Mouse (Mus musculus): ENCODE results near the gene Myh7b. TPM values are rescaled to one million over a fixed set of nuclear protein-coding genes. Genes with fewer than 3 reads are reported as not detected.

Myh7b gene
- 1 to 10 TPM; 3.8 to 5.3 TPM for total RNA-seq (2021)

DNA sequence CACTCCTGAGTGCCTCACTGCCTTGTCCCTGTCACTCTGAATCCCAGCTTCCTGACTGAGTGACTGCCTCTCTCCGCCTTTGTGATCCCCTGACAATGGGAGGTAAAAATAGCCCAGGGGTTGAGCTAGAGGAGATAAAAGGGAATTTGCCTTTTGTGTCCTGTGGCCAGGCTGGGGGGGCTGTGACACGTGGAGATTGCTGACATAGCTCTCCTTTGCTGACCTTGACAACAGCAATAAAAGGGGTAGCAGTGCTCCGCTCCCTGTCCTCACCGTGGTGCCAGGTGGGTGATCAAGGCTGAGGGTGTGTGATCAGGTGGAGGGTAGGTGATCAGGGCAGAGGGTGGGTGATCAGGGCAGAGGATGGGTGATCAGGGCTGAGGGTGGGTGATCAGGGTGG, at the start of gene Myh7b:
Gene Myh7b, plus strand, starts transcription at position 235 of the 400 bp plus-strand sequence.
- DNase-seq (ENCODE audit: low spot score in 2 of 2), result no peak
- intact Hi-C loops (cut with DNase I), result no loop called here

DNA sequence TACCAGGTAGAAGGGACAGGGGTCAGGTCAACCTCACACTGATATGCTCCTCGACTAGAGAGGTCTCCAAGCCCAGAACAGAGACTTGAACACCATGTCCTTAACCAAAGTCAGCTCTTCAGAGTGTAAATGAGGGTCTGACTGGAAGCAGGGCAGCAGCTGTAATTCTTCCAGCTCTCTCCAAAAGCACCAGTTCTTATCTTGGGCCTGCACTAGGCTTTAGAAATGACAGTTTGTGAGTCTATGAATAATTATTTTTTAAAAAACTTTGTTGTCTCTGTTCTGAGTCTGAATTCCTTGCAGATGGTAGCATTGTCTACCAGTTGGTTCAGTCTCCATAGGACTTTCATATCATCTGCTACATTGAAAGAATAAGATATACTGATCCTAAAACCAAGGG, 48.8 kb upstream of the Myh7b start:
- DNase-seq (ENCODE audit: low spot score in 2 of 2), result no peak
- intact Hi-C loops (cut with DNase I), result no loop called here

DNA sequence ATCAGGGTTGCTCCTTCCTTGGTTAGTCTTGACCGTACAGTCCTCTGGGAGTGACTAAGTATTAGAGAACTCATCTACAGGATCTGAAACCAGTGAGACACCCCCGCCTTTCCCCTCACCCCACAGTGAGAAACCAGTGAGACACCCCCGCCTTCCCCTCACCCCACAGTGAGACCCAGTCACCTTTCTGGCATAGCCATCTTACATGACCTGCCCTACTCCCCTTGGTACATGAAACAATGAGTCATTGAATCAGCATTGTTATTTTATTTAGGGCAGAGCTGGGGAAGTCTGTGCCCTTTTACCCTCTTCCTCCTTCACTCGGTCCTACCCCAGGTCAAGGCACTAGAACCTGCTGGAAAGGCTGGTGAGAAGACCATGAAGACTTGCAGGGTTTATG, 48.1 kb upstream of the Myh7b start:
- DNase-seq (ENCODE audit: low spot score in 2 of 2), result no peak
- intact Hi-C loops (cut with DNase I), result no loop called here

DNA sequence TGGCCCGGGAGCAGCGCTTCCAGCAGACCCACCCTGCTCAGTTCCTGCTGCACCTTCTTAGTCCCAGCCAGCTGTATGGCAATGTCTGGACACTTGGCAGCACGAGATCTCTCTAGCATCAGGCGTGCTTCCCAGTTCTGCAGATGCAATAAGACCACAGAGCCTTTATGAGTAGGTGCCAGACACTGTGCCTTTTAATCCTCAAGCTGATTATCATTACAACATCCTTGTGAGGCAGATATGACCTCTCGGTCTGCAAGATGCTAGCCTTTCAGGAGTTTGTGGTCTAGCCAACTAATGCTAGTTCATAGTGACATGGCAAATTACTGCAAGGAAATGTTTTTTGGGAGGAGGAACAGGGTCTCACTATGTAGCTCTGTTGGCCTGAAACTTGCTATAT, 43.3 kb upstream of the Myh7b start:
- intact Hi-C loops (cut with DNase I), result no loop called here

DNA sequence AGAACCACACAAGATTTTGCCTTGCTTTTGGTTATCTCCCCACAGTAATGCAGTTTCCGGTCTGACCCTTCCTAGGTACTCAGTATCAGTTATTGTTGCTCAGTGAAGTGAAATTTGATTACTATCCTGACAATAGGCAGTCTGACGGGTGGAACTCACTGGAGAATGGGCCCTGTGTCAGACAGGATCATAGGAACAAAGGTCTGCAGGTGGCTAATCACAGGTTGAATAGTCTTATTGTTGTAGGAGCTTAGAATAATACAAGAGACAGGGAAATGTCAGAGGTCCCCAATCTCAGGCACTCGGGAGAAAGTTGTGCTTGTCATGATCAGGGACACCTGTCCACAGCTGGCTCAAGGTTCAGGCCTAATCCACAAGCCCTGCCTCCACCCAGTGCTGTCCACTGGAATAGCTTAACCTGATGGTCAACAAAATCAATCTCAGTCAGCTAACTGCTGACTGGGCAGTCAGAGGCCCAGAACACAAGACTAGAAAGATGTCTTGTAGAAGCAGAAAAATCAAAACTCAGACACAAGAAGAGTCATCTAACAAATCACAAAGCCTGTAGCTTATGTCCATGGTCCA, 41.7 kb upstream of the Myh7b start:
- no peak for DNase-seq (ENCODE audit: low spot score in 2 of 2)
- intact Hi-C loops (cut with DNase I), result no loop called here

More for the DNA sequence above, 43.3 kb upstream of the Myh7b start:
- DNase-seq (ENCODE audit: low spot score in 2 of 2), result no peak

DNA sequence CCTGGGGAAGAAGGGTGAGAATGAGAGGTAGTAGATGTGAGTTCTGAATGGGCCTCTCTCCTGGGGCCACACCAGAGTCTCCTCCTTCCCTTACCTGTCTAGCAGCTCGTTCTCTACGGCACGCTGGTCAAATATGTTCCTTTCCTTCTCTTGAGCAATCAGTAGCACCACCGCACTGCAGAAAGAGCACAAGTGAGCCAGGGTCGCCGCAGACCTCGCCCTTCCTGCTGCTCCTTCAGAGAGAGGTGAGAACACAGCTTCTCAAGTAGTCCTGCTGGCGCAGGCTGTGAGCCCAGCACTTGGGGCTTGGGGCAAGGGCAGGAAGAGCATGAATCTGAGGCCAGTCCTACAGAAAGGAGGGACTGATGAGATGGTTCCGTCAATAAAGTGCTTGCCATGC, 38.0 kb upstream of the Myh7b start:
- no peak for DNase-seq (ENCODE audit: low spot score in 2 of 2)
- intact Hi-C loops (cut with DNase I), result no loop called here

DNA sequence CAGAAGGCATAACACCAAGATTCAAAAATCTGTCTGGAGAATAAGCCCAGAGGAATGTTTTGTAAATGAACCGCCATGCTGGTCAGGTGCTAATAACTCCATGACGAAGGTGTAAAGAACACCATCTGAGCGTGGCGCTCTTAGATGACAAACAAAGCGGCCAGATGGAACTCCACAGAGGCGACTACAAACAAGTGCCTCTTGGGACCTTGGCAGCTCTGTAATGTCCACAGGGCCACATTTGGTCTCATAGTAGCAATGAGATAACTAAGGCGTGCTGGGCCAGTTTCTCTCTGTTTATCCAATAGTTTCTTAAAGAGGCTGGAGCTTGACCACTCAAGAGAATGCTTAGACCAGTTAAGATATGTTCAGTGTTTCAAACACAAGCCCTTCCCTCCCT, 37.0 kb upstream of the Myh7b start:
- no peak for DNase-seq (ENCODE audit: low spot score in 2 of 2)
- intact Hi-C loops (cut with DNase I), result no loop called here

DNA sequence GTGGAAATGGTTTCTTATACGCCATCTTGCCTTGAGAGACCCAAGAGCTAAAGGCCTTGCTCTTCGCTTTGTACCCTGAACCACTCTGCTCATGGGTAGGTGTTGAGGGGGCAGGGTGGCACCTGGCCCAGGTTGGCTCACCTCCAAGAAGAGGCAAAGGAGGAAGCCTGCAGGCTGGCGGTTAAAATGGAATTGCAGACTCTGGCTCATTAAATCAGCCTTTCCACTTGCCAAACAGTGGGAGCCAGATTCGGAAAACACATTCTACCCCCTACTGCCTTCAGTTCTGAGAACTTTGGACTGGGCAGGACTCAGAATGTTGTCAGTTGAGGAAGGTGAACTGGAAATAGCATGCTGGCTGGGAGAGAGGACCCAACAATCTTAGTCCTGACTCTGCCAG, 36.3 kb upstream of the Myh7b start:
- peak in 1 of 2 experiments; percentile 51 for DNase-seq (ENCODE audit: low spot score in 2 of 2)
- intact Hi-C loops (cut with DNase I), result no loop called here

DNA sequence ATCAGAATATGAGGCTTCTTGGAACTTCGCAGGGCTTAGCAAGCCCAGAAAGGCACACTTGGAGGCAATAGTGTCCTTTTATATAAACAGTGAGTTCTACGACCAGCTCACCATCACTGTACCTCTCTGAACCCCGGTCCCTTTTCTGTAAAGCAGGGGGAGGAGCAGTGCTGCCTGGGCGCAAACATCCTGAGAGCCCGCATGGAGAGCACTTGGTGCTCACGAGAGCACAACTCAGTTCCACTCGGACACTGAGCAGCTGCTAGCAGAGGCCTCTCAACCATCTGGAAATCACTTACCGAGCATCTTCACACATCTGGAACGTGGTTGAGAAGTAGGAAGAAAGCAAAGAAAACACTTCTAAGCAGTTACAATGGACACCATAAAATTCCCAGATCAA, 34.4 kb upstream of the Myh7b start:
- no peak for DNase-seq (ENCODE audit: low spot score in 2 of 2)
- intact Hi-C loops (cut with DNase I), result no loop called here

DNA sequence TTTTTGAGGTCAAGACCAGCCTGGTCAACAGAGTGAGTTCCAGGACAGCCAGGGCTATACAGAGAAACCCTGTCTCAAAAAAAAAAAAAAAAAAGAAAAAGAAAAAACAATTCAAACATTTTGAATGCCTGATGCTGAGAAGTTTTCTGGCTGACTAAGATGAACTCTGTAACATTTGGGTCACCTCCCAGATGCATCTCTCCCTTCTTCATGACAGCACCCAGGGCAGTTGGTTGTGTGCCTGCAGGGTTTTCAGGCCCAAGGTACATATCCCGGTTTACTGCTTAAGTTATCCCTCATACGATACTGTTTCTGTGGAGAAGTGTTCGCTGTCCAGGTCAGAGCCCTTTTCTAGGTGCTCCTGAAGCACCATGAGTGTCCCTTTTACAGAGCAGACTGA, 30.7 kb upstream of the Myh7b start:
- no peak for DNase-seq (ENCODE audit: low spot score in 2 of 2)
- intact Hi-C loops (cut with DNase I), result no loop called here

DNA sequence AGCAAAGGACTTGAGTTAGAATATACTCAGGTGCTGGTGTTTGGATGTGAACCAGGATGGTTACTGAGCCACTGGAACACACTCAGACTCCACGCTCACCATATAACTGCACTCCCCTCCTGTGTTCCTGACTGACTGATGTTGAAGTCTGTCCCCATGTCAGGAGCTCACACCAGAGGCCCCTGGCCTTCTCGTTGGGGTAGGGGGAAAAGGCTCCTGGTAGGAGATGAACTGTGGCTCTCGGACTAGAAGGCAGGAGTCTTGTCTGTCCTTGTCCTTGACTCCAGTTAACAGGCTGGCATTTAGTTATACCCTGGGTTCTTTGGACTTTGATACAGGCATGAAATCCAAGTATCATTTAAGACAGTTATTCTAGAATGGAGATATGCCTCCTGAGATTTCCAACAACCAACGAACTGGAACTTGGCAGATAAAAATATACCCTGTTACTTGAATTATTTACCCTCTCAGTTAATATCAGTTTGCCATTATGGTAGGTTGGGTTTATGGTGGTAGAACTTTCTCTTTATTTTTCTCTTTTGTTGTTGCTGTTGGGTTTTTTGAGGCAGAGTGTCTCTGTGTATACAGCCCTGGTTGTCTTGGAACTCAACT, 28.5 kb upstream of the Myh7b start:
- intact Hi-C loops (cut with DNase I), result no loop called here
- no peak for DNase-seq (ENCODE audit: low spot score in 2 of 2)

DNA sequence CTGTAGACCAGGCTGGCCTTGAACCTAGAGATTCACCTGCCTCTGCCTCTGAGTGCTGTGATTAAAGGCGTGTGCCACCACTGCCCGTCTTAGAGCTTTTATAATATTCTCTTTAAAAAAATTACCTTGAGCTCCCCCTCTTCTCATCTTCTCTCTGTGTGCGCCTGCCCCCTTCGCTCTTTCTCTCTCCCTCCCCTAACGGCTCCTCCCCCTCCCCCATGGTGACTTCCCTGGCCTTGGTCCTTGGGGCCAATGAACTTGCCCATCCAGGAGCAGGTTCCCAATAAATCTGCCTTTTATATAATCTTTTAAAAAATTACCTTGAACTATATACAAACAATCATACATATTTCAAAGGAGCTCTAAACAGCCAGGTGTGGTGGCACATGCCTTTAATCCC, 28.0 kb upstream of the Myh7b start:
- no peak for DNase-seq (ENCODE audit: low spot score in 2 of 2)
- intact Hi-C loops (cut with DNase I), result no loop called here

DNA sequence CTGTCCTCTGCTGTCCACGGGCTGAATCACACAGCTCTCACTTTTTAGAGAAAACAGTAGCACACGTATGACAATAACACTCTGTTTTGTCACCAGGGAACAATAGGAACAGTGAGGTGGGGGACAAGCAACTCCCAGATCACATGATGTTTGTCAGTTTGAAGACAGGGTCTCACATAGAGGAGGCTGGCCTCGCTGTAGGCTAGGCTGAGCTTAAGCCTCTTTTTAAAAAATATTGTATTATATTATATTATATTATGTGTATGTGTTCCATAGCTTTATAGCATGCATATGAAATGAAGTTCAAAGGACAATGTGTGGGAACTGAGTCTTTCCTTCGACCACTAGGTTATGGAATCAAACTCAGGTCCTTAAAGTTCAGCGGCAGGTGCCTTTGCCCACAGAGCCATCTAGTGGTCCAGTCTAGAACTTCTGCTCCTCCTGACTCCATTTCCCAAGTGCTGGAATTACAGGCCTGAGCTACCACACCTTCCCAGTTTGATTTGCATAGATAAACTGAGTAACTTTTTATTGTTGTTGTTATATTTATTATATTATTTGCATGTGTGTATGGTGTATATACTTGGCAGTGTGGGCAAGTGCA, 27.0 kb upstream of the Myh7b start:
- intact Hi-C loops (cut with DNase I), result loop anchor here (2.0 kb wide), 1 partner anchor 67 kb away; the partner anchor contains the start of gene Acss2
- peak; percentile 57 to 62 for DNase-seq (ENCODE audit: low spot score in 2 of 2)

DNA sequence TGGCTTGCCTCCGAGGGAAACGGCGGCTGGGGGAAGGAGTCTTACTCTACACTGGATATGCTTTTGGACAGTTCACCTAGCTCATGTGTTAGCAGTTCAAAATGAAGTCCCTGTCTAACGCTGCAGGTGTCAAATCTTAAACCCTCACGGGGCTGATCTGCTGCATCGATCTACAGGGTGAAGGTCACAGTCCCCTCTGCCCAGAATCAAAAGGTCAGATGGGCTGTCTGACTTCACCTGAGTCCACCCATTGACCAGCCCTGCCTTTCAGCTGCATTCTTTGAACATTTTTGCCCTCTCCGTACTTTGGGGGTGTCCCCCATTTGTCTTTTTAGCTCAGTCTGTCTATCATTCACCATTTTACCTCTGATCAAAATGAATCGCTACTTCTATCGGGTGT, 25.9 kb upstream of the Myh7b start:
- no peak for DNase-seq (ENCODE audit: low spot score in 2 of 2)
- intact Hi-C loops (cut with DNase I), result loop anchor here (2.0 kb wide), 1 partner anchor 68 kb away; the partner anchor contains the start of gene Acss2

DNA sequence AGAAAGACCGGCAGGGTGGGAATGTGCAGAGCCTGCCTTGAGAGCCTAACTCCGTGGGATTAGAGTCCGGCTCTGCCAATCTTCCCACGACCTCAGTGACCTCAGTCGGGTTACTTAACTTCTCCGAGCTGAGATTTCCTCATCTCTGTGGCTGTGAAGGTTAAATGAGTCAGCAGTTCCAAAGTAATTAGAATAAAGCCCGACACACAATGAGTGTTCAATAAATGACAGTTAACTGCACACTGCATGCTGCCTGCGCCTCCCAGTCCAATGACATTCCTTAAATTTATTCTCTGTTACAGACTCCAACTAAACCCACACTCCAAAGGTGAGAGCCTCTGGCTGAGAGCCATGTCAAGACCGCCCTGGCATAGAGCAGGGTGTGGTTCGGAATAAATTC, 25.5 kb upstream of the Myh7b start:
- intact Hi-C loops (cut with DNase I), result loop anchor here (2.0 kb wide), 1 partner anchor 69 kb away; the partner anchor contains the start of gene Acss2
- no peak for DNase-seq (ENCODE audit: low spot score in 2 of 2)

DNA sequence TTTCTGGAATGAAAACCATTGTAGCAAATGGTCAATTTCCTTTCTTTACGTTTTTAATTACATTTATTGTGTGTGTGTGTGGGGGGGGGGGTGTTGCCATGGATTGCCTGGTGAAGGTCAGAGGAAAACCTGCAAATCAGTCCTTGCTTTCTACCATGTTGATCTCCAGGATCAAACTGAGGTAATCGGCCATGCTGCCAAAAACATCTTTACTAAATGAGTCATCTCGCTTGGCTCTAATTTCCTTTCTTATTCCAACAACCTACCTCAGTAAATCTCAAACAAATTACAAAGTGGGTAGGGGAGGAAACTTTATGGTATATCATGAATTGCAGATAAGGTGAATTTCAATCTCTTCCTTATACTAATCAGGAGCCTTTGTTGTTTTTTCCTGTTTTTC, 22.9 kb upstream of the Myh7b start:
- no peak for DNase-seq (ENCODE audit: low spot score in 2 of 2)
- intact Hi-C loops (cut with DNase I), result no loop called here

DNA sequence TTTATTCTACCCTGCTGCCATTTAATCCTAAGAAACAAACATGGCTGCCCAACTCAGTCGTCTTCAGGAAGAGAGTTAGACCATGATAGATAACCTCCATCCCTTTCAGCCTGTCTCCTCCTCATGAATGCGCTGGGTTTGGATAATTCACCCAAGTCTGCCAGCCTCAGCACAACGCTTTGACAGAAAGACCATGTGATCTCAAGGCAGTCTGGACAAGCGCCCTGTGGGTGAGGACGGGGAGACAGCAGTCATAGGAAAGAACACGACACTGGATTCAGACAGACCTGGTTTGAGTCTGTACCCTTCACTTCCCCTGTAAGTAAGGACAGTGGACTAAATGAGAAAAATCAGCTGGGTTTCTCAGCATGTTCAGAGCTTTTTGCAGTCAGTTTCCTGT, 21.5 kb upstream of the Myh7b start:
- intact Hi-C loops (cut with DNase I), result no loop called here
- DNase-seq (ENCODE audit: low spot score in 2 of 2), result peak in 1 of 2 experiments; percentile 17

DNA sequence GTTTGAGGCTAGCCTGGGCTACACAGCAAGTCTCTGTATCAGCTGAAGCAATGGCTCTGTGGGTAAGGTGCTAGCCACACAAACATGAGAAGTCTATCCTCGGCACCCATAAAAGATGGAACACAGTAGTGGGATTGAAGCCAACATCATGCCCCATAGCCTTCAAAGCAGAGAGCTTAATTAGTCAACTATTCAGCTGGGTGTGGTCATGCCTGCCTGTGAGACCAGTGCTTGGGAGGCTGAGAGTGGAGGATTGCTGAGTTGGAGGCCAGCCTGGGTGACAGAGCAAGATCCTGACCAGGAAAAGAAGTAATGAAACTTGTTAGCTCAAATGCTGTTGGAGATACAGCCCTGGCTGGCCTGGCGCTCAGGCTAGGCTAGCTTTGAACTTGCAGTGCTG, 20.1 kb upstream of the Myh7b start:
- intact Hi-C loops (cut with DNase I), result no loop called here
- no peak for DNase-seq (ENCODE audit: low spot score in 2 of 2)

DNA sequence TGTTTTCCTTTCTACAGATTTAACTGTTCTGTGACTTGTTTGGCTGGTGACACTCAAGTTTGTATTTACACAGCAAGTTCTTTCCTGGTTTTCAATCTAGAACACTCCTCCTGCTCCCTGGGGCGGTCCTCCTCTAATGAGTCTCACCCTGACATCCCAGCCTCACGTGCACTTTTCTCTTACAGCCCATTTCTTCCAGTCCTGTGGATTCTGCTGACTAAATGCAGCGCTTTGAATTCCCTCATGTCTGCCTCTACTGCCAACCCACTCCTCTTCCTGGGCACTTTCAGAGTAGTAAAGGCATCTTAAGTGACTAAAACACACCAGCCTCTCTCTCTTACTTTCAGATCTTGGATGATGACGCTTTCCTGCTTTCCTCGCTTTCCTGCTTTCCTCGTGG, 19.3 kb upstream of the Myh7b start:
- peak in 1 of 2 experiments; percentile 14 for DNase-seq (ENCODE audit: low spot score in 2 of 2)
- intact Hi-C loops (cut with DNase I), result loop anchor here (2.0 kb wide), 1 partner anchor 75 kb away; the partner anchor contains the start of gene Acss2

DNA sequence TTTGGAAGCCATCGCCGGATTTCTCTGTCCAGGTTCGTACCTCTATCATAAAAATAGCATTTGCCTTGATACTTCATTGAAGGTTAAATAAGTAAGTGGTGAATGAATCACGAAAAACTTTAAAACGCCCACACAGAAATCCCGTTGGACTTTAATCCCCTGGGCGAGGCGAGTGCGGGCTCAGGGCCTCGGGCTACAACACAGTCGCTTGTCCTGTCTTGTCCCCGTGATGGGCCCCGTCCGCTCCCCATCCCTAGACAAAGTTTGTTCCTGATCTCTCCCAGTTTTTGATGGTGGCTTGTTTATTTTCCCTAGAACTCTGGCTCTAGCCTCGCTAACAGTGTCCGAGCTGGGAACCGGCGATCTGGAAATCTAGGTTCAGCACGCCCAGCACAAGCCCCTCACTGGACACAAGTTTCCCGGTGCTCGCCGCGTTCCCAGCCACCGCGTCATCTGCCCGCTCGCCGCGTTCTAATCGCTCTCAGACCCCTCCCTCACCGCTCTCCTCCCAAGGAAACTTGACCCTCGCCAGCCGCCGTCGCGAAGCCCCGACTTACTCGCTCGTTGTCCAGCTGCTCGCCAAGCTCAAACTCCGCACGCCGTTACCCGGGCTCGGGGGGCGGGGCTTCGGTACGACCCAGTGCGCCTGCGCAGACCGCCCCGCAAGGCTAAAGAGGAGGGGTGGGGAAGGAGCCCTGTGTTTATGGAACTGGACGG, 18.7 kb upstream of the Myh7b start, which contains the start of gene Gss:
Gene Gss, minus strand, starts transcription at position 674 of the 717 bp plus-strand sequence.
- DNase-seq (ENCODE audit: low spot score in 2 of 2), result peak; percentile 98
- intact Hi-C loops (cut with DNase I), result loop anchor here (2.0 kb wide), 1 partner anchor 75 kb away; the partner anchor contains the start of gene Acss2

All from left cerebral cortex, postnatal 25 days (tissue).